8 mouse cellular contexts compared by ENCODE assay signal in the genomic region with DNA sequence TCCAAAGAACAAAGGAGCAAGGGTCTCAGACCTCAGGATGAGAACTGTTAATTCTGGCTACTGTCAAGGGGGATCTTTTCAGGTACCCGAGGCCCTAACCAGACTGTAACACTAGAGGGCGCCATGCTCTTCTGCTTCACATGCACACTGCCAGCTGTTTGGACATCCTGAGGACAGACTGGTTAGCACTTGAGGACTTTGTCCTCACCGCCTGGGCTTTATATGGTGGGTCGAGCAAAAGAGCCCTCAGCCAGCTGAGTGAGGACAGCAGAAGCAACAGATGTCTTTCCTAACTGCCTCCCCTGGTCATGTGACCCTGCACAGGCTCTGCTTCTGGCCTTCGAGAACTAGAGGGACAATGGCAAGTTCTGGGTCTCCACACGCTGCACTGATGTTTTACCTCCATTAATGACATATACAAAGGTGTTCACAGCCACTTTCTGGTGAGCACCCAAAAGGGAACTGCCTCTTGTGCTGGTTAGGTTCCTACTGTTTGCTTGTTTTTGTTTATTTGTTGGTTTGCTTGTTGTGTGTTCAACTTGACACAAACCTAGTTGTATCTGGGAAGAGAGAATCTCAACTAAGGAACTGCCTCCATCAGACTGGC. TPM values are rescaled to one million over a fixed set of nuclear protein-coding genes. Genes with fewer than 3 reads are reported as not detected.
DNase-seq lines count a peak whose midpoint lies in the region; ATAC-seq and TF ChIP-seq lines count a peak whose summit lies in the region.

No protein-coding gene starts in this region.

- TF ChIP-seq CTCF in liver, adult 2 months (IDR thresholded peaks at IDR 0.05; ENCODE audit: low read depth, low read length) = peak; percentile 91

- H3K4me3 ChIP-seq in embryonic facial prominence, embryonic 10.5 days = no peak overlapping the region
- no peak overlapping the region for H3K4me3 ChIP-seq in kidney, embryonic 16.5 days (ENCODE audit: low read length)
- no peak overlapping the region for H3K4me3 ChIP-seq in liver, adult 2 months (ENCODE audit: insufficient read depth, low read depth, low read length)
- no peak overlapping the region for H3K4me3 ChIP-seq in stomach, embryonic 14.5 days (ENCODE audit: low read depth, low read length)

- H3K27ac ChIP-seq in embryonic facial prominence, embryonic 10.5 days (replicated peaks) = peak overlapping the region; percentile 31
- H3K27ac ChIP-seq in kidney, embryonic 16.5 days (ENCODE audit: low read length) = no peak overlapping the region
- H3K27ac ChIP-seq in liver, adult 2 months (replicated peaks; ENCODE audit: insufficient read depth, low read depth, low read length) = no peak overlapping the region
- H3K27ac ChIP-seq in stomach, embryonic 14.5 days (ENCODE audit: low read length) = no peak overlapping the region; the same call in 1 of the 2 replicates

- H3K27me3 ChIP-seq in embryonic facial prominence, embryonic 10.5 days (replicated peaks; ENCODE audit: low read depth, poor library complexity, severe bottlenecking) = no peaks in the 10 kb centered on the region
- H3K27me3 ChIP-seq in kidney, embryonic 16.5 days (ENCODE audit: insufficient read depth, low read length) = no peaks in the 10 kb centered on the region
- no peaks in the 10 kb centered on the region for H3K27me3 ChIP-seq in liver, adult 2 months (ENCODE audit: control insufficient read depth, insufficient read depth, low read length)
- no peaks in the 10 kb centered on the region for H3K27me3 ChIP-seq in stomach, embryonic 14.5 days (ENCODE audit: control insufficient read depth, insufficient read depth, low read length)

- WGBS in embryonic facial prominence, embryonic 10.5 days = 33% methylated on average over 6 of the region's 6 CpGs
- 25% methylated on average over 6 of the region's 6 CpGs for WGBS in kidney, embryonic 16.5 days
- WGBS in liver, adult 2 months = 27% methylated on average over 6 of the region's 6 CpGs
- WGBS in stomach, embryonic 14.5 days = 19% methylated on average over 6 of the region's 6 CpGs

- H3K79me2 ChIP-seq in liver, adult 2 months (ENCODE audit: control insufficient read depth, insufficient read depth, low read length) = no peaks in the 10 kb centered on the region

- ATAC-seq in kidney, embryonic 16.5 days (ENCODE audit: low FRiP score, low TSS enrichment) = peak; percentile 92
- peak; percentile 77; the same call in 1 of the 2 replicates for ATAC-seq in stomach, embryonic 14.5 days (ENCODE audit: insufficient number of reproducible peaks, insufficient read depth, low FRiP score, low read depth)

- H3K9ac ChIP-seq in kidney, embryonic 16.5 days (replicated peaks; ENCODE audit: low read length) = no peak overlapping the region
- no peak overlapping the region for H3K9ac ChIP-seq in liver, adult 2 months (ENCODE audit: low read depth, low read length)
- H3K9ac ChIP-seq in stomach, embryonic 14.5 days (replicated peaks; ENCODE audit: low read depth, low read length) = no peak overlapping the region

- H3K4me2 ChIP-seq in kidney, embryonic 16.5 days (replicated peaks; ENCODE audit: low read depth, low read length) = no peak overlapping the region
- H3K4me2 ChIP-seq in stomach, embryonic 14.5 days (replicated peaks; ENCODE audit: low read depth, low read length) = no peak overlapping the region

- H3K9me3 ChIP-seq in embryonic facial prominence, embryonic 10.5 days = peaks cover 5% of the 10 kb centered on the region; the same call in 1 of the 2 replicates
- peaks cover 5% of the 10 kb centered on the region; the same call in 1 of the 2 replicates for H3K9me3 ChIP-seq in kidney, embryonic 16.5 days (ENCODE audit: low read length)
- H3K9me3 ChIP-seq in stomach, embryonic 14.5 days (ENCODE audit: control insufficient read depth, low read depth, low read length) = no peaks in the 10 kb centered on the region

- TF ChIP-seq POLR2A in liver, adult 2 months (IDR thresholded peaks at IDR 0.05; ENCODE audit: extremely low read depth, insufficient read depth, low read length) = no peak

- H3K4me1 ChIP-seq in embryonic facial prominence, embryonic 10.5 days = no peaks in the 10 kb centered on the region
- no peaks in the 10 kb centered on the region for H3K4me1 ChIP-seq in kidney, embryonic 16.5 days (ENCODE audit: insufficient read depth, low read length)
- no peaks in the 10 kb centered on the region for H3K4me1 ChIP-seq in liver, adult 2 months (ENCODE audit: control insufficient read depth, insufficient read depth, low read length)
- H3K4me1 ChIP-seq in stomach, embryonic 14.5 days (ENCODE audit: control insufficient read depth, insufficient read depth, low read length) = 0 out of 2 replicates have a peak, but pooled peaks cover 2% of the 10 kb centered on the region

- no peaks in the 10 kb centered on the region for H3K36me3 ChIP-seq in embryonic facial prominence, embryonic 10.5 days (replicated peaks)
- no peaks in the 10 kb centered on the region for H3K36me3 ChIP-seq in kidney, embryonic 16.5 days (ENCODE audit: insufficient read depth, low read length)
- no peaks in the 10 kb centered on the region for H3K36me3 ChIP-seq in liver, adult 2 months (ENCODE audit: control insufficient read depth, insufficient read depth, low read length)
- no peaks in the 10 kb centered on the region for H3K36me3 ChIP-seq in stomach, embryonic 14.5 days (ENCODE audit: control insufficient read depth, insufficient read depth, low read length)

- peak; percentile 30 for DNase-seq in 3134 (ENCODE audit: extremely low read depth, insufficient read length, low spot score)
- DNase-seq in adrenal gland, adult 2 months = peak; percentile 73
- peak; percentile 88 for DNase-seq in embryonic facial prominence, embryonic 10.5 days (ENCODE audit: low spot score)
- DNase-seq in heart, adult 8-10 months (ENCODE audit: low spot score) = peak; percentile 86
- DNase-seq in liver, adult 2 months (ENCODE audit: extremely low read depth, low read depth, low spot score) = peak; percentile 66
- peak; percentile 86 for DNase-seq in neural tube, embryonic 10.5 days (ENCODE audit: extremely low spot score, low spot score)

RNA-seq across cellular contexts. Expression of a gene that starts 35.9 kb away (rescaled TPM):
- 1 to 10 TPM; 1.2 to 2.6 TPM for total RNA-seq in adrenal gland, adult 2 months (2021)
- polyA plus RNA-seq in adrenal gland, adult 2 months (2012; rRNA removed) = 1.1 and 2.2 TPM in 2 replicates
- 0.49 and 1.00 TPM in 2 replicates for polyA plus RNA-seq in embryonic facial prominence, embryonic 10.5 days (2016; fragmentation: Nextera tagmentation; extraction: Ambion mirVana)
- total RNA-seq in heart, adult 8-10 months (2022) = under 1 TPM in 3 of 4 experiments, not detected in 1; 0.12 to 0.14 (median 0.14) TPM
- polyA plus RNA-seq in kidney, embryonic 16.5 days (2015; fragmentation: Nextera tagmentation; extraction: Ambion mirVana) = 0.25 and 0.33 TPM in 2 replicates
- total RNA-seq in liver, adult 2 months (2014; rRNA removed) = not detected in 2 replicates
- polyA plus RNA-seq in liver, adult 2 months (2012; rRNA removed) = not detected in 2 replicates
- 1.4 and 1.6 TPM in 2 replicates for polyA plus RNA-seq in stomach, embryonic 14.5 days (2014; fragmentation: Nextera tagmentation; extraction: Ambion mirVana)

RNA-seq across cellular contexts. Expression of a gene that starts 39.9 kb away (rescaled TPM):
- total RNA-seq in adrenal gland, adult 2 months (2021) = 1 to 10 TPM in 1 of 2 experiments, under 1 TPM in 1; 0.79 to 1.4 TPM
- polyA plus RNA-seq in adrenal gland, adult 2 months (2012; rRNA removed) = 0.12 and 1.1 TPM in 2 replicates
- polyA plus RNA-seq in embryonic facial prominence, embryonic 10.5 days (2016; fragmentation: Nextera tagmentation; extraction: Ambion mirVana) = 0.05 and 0.08 TPM in 2 replicates
- 10 to 100 TPM; 24.9 to 31.1 (median 29.5) TPM for total RNA-seq in heart, adult 8-10 months (2022)
- polyA plus RNA-seq in kidney, embryonic 16.5 days (2015; fragmentation: Nextera tagmentation; extraction: Ambion mirVana) = 39.5 and 48.8 TPM in 2 replicates
- 160 and 169 TPM in 2 replicates for total RNA-seq in liver, adult 2 months (2014; rRNA removed)
- polyA plus RNA-seq in liver, adult 2 months (2012; rRNA removed) = 151 and 163 TPM in 2 replicates
- polyA plus RNA-seq in stomach, embryonic 14.5 days (2014; fragmentation: Nextera tagmentation; extraction: Ambion mirVana) = 0.20 and 0.34 TPM in 2 replicates

Comparison
In these comparisons a context has a peak if more than half of its experiments do, and no peak if none do; other contexts are left out.
1. DNase-seq: peak in every context shown above with its lines; median percentile 88 in embryonic facial prominence, embryonic 10.5 days; 86 in heart, adult 8-10 months; 86 in neural tube, embryonic 10.5 days; 73 in adrenal gland, adult 2 months; 66 in liver, adult 2 months; 30 in 3134.
2. RNA of a gene that starts 39.9 kb away (polyA plus RNA-seq): 151 to 163 TPM in liver, adult 2 months and 39.5 to 48.8 TPM in kidney, embryonic 16.5 days; 0.12 to 1.1 TPM in adrenal gland, adult 2 months, 0.20 to 0.34 TPM in stomach, embryonic 14.5 days and 0.05 to 0.08 TPM in embryonic facial prominence, embryonic 10.5 days; every median in the first group is over 10 times any median in the second.